Mouse (Mus musculus): ENCODE data around the gene Hrasls. TPM values are rescaled to one million over a fixed set of nuclear protein-coding genes. Genes with fewer than 3 reads are reported as not detected.

Hrasls gene
- total RNA-seq (2021), result 10 to 100 TPM; 29.3 to 32.5 TPM

GRCm38 (mm10) chr16:29209605-29210411, at the start of gene Hrasls:
TSS of gene Hrasls (plus strand) at chr16:29209695.
- intact Hi-C loops (cut with DNase I), result loop anchor here (2.0 kb wide), 1 partner anchor 281 kb away; the partner anchor contains the start of gene Mb21d2

GRCm38 (mm10) chr16:29162271-29162670, 47.2 kb upstream of the Hrasls start:
- peak; percentile 30 to 54 for DNase-seq (ENCODE audit: low spot score in 2 of 2)
- intact Hi-C loops (cut with DNase I), result loop anchor here (5.0 kb wide), 1 partner anchor 55 kb away; no protein-coding TSS in a partner anchor

More at GRCm38 (mm10) chr16:29209605-29210411, at the start of gene Hrasls:
- DNase-seq (ENCODE audit: low spot score in 2 of 2), result peak; percentile 40 to 63

- no peak for DNase-seq (ENCODE audit: low spot score in 2 of 2)
- intact Hi-C loops (cut with DNase I), result no loop called here
Observed at GRCm38 (mm10) chr16:29167051-29167450, 42.4 kb upstream of the Hrasls start.

GRCm38 (mm10) chr16:29171741-29172140, 37.8 kb upstream of the Hrasls start:
- intact Hi-C loops (cut with DNase I), result no loop called here
- no peak for DNase-seq (ENCODE audit: low spot score in 2 of 2)

GRCm38 (mm10) chr16:29173201-29173600, 36.3 kb upstream of the Hrasls start:
- intact Hi-C loops (cut with DNase I), result no loop called here
- DNase-seq (ENCODE audit: low spot score in 2 of 2), result no peak

- intact Hi-C loops (cut with DNase I), result no loop called here
- DNase-seq (ENCODE audit: low spot score in 2 of 2), result no peak
Observed at GRCm38 (mm10) chr16:29174831-29175350, 34.6 kb upstream of the Hrasls start.

- DNase-seq (ENCODE audit: low spot score in 2 of 2), result no peak
- intact Hi-C loops (cut with DNase I), result no loop called here
Observed at GRCm38 (mm10) chr16:29192911-29193310, 16.6 kb upstream of the Hrasls start.

GRCm38 (mm10) chr16:29193981-29194380, 15.5 kb upstream of the Hrasls start:
- DNase-seq (ENCODE audit: low spot score in 2 of 2), result no peak
- intact Hi-C loops (cut with DNase I), result no loop called here

- intact Hi-C loops (cut with DNase I), result no loop called here
- DNase-seq (ENCODE audit: low spot score in 2 of 2), result no peak
Observed at GRCm38 (mm10) chr16:29195156-29195555, 14.3 kb upstream of the Hrasls start.

- peak; percentile 50 to 64 for DNase-seq (ENCODE audit: low spot score in 2 of 2)
- intact Hi-C loops (cut with DNase I), result no loop called here
Observed at GRCm38 (mm10) chr16:29198461-29198860, 11.0 kb upstream of the Hrasls start.

- intact Hi-C loops (cut with DNase I), result no loop called here
Observed at GRCm38 (mm10) chr16:29201146-29201545, 8.3 kb upstream of the Hrasls start.

GRCm38 (mm10) chr16:29204875-29205274, 4.6 kb upstream of the Hrasls start:
- peak; percentile 40 to 41 for DNase-seq (ENCODE audit: low spot score in 2 of 2)
- intact Hi-C loops (cut with DNase I), result no loop called here

More at GRCm38 (mm10) chr16:29201146-29201545, 8.3 kb upstream of the Hrasls start:
- no peak for DNase-seq (ENCODE audit: low spot score in 2 of 2)

- intact Hi-C loops (cut with DNase I), result no loop called here
Observed at GRCm38 (mm10) chr16:29205581-29205980, 3.9 kb upstream of the Hrasls start.

GRCm38 (mm10) chr16:29208841-29209240, 654 bp upstream of the Hrasls start:
- DNase-seq (ENCODE audit: low spot score in 2 of 2), result peak in 1 of 2 experiments; percentile 13
- intact Hi-C loops (cut with DNase I), result no loop called here

More at GRCm38 (mm10) chr16:29205581-29205980, 3.9 kb upstream of the Hrasls start:
- DNase-seq (ENCODE audit: low spot score in 2 of 2), result no peak

- intact Hi-C loops (cut with DNase I), result loop anchor here (5.0 kb wide), 1 partner anchor 54 kb away; no protein-coding TSS in a partner anchor
Observed at GRCm38 (mm10) chr16:29216395-29217295, 7.2 kb downstream of the Hrasls start.

GRCm38 (mm10) chr16:29235951-29236350, 26.5 kb downstream of the Hrasls start:
- intact Hi-C loops (cut with DNase I), result no loop called here
- no peak for DNase-seq (ENCODE audit: low spot score in 2 of 2)

More at GRCm38 (mm10) chr16:29216395-29217295, 7.2 kb downstream of the Hrasls start:
- peak; percentile 71 to 73 for DNase-seq (ENCODE audit: low spot score in 2 of 2)

- no peak for DNase-seq (ENCODE audit: low spot score in 2 of 2)
- intact Hi-C loops (cut with DNase I), result no loop called here
Observed at GRCm38 (mm10) chr16:29254325-29254724, 44.8 kb downstream of the Hrasls start.
